ENCODE assay signal across 8 mouse cellular contexts in the genomic region with DNA sequence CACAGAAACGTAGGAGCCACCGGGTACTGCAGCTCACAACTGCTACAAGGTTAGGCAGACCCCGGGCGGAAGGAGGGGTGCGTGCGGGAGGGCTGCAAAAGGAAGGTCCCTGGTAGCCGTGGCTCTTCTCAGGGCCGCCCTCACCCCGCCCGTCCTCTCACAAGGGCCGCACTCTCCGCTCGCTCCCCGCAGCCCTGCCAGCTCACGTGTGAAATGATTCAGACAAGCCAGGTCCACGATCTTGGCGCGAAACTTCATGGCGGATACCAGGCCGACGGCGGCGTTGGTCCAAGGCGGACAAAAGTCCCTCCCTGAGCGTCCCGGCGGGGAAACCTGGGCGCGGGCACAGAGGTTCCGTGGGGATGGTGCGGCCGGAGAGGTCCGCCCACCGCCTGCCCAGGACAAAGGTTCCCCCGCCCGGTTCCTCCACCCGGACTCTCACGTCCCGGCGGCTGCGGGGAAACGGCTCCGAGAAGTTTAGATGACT. TPM values are rescaled to one million over a fixed set of nuclear protein-coding genes. Genes with fewer than 3 reads are reported as not detected.
DNase-seq lines count a peak whose midpoint lies in the region; ATAC-seq and TF ChIP-seq lines count a peak whose summit lies in the region.

A gene (minus strand): TSS at position 339 of the 487 bp plus-strand sequence.

- TF ChIP-seq POLR2A in limb, embryonic 14.5 days (IDR thresholded peaks at IDR 0.05; ENCODE audit: borderline replicate concordance, extremely low read depth, insufficient read depth, insufficient read length) = 0 out of 2 replicates have a peak, but pooled peaks have one; percentile 67

- ATAC-seq in embryonic facial prominence, embryonic 14.5 days (ENCODE audit: low read depth) = peak; percentile 95
- peak; percentile 92 for ATAC-seq in limb, embryonic 14.5 days (ENCODE audit: low FRiP score, low read depth)
- ATAC-seq in midbrain, postnatal 0 days (ENCODE audit: low FRiP score) = peak; percentile 93

- peaks cover 19% of the 10 kb centered on the region; the same call in 1 of the 2 replicates for H3K36me3 ChIP-seq in embryonic facial prominence, embryonic 14.5 days (ENCODE audit: control insufficient read depth, insufficient read depth, low read length)
- peaks cover 12% of the 10 kb centered on the region for H3K36me3 ChIP-seq in limb, embryonic 14.5 days (ENCODE audit: control insufficient read depth, insufficient read depth, low read length)
- no peaks in the 10 kb centered on the region for H3K36me3 ChIP-seq in midbrain, postnatal 0 days (ENCODE audit: insufficient read depth, low read length)

- peak within 1 kb of the TSS; percentile 89 for H3K9ac ChIP-seq in embryonic facial prominence, embryonic 14.5 days (ENCODE audit: low read depth, low read length)
- H3K9ac ChIP-seq in limb, embryonic 14.5 days (ENCODE audit: low read depth, low read length, severe bottlenecking) = peak within 1 kb of the TSS; percentile 80
- H3K9ac ChIP-seq in midbrain, postnatal 0 days (replicated peaks; ENCODE audit: low read length, poor library complexity, severe bottlenecking) = peak within 1 kb of the TSS; percentile 73

- peak within 1 kb of the TSS; percentile 85 for H3K4me2 ChIP-seq in embryonic facial prominence, embryonic 14.5 days (ENCODE audit: low read depth, low read length)
- H3K4me2 ChIP-seq in limb, embryonic 14.5 days (replicated peaks; ENCODE audit: low read depth, low read length, severe bottlenecking) = peak within 1 kb of the TSS; percentile 69
- peak within 1 kb of the TSS; percentile 77 for H3K4me2 ChIP-seq in midbrain, postnatal 0 days (ENCODE audit: low read depth, low read length, poor library complexity, severe bottlenecking)

- no peaks in the 10 kb centered on the region for H3K27me3 ChIP-seq in embryonic facial prominence, embryonic 14.5 days (replicated peaks; ENCODE audit: control insufficient read depth, insufficient read depth, low read length)
- no peaks in the 10 kb centered on the region for H3K27me3 ChIP-seq in limb, embryonic 14.5 days (ENCODE audit: control insufficient read depth, insufficient read depth, low read length)
- H3K27me3 ChIP-seq in midbrain, postnatal 0 days (ENCODE audit: insufficient read depth, low read length) = no peaks in the 10 kb centered on the region

- WGBS in embryonic facial prominence, embryonic 14.5 days = 0% methylated on average over 43 of the region's 43 CpGs
- under 1% methylated on average over 39 of the region's 43 CpGs for WGBS in limb, embryonic 14.5 days
- WGBS in midbrain, postnatal 0 days = under 1% methylated on average over 43 of the region's 43 CpGs

- TF ChIP-seq CTCF in midbrain, postnatal 0 days (IDR thresholded peaks at IDR 0.05) = no peak

- peak within 1 kb of the TSS; percentile 93 for H3K27ac ChIP-seq in embryonic facial prominence, embryonic 14.5 days (replicated peaks; ENCODE audit: low read depth, low read length)
- peak within 1 kb of the TSS; percentile 92 for H3K27ac ChIP-seq in limb, embryonic 14.5 days (replicated peaks; ENCODE audit: low read depth, low read length)
- H3K27ac ChIP-seq in midbrain, postnatal 0 days (ENCODE audit: low read depth, low read length) = peak within 1 kb of the TSS; percentile 74

- H3K4me1 ChIP-seq in embryonic facial prominence, embryonic 14.5 days (ENCODE audit: control insufficient read depth, insufficient read depth, low read length) = peaks cover 8% of the 10 kb centered on the region
- peaks cover 9% of the 10 kb centered on the region; the same call in 1 of the 2 replicates for H3K4me1 ChIP-seq in limb, embryonic 14.5 days (ENCODE audit: control insufficient read depth, insufficient read depth, low read length)
- peaks cover 3% of the 10 kb centered on the region; the same call in 1 of the 2 replicates for H3K4me1 ChIP-seq in midbrain, postnatal 0 days (ENCODE audit: insufficient read depth, low read length)

- peak within 1 kb of the TSS; percentile 73 for H3K4me3 ChIP-seq in embryonic facial prominence, embryonic 14.5 days (ENCODE audit: low read depth, low read length)
- H3K4me3 ChIP-seq in limb, embryonic 14.5 days (replicated peaks; ENCODE audit: low read length) = peak within 1 kb of the TSS; percentile 54
- H3K4me3 ChIP-seq in midbrain, postnatal 0 days (ENCODE audit: low read depth, low read length) = peak within 1 kb of the TSS; percentile 73

- peak; percentile 88 for DNase-seq in 3T3-L1 (ENCODE audit: low read depth, low spot score)
- DNase-seq in adrenal gland, postnatal 4 days (ENCODE audit: low spot score in 2 of 2) = peak; percentile 82 to 84
- DNase-seq in embryonic facial prominence, embryonic 14.5 days (ENCODE audit: low spot score) = peak; percentile 91
- DNase-seq in heart, adult 8-10 months (ENCODE audit: low spot score) = peak; percentile 85
- peak; percentile 92 for DNase-seq in kidney, adult 9 months
- DNase-seq in limb, embryonic 14.5 days (ENCODE audit: low spot score) = peak; percentile 74
- DNase-seq in midbrain, postnatal 0 days (ENCODE audit: low spot score) = peak; percentile 85
- peak; percentile 80 to 82 for DNase-seq in spleen, postnatal 14 days (ENCODE audit: low spot score in 2 of 2)

- no peaks in the 10 kb centered on the region for H3K9me3 ChIP-seq in embryonic facial prominence, embryonic 14.5 days (ENCODE audit: control insufficient read depth, low read length)
- no peaks in the 10 kb centered on the region for H3K9me3 ChIP-seq in limb, embryonic 14.5 days (ENCODE audit: control insufficient read depth, low read length)
- H3K9me3 ChIP-seq in midbrain, postnatal 0 days (ENCODE audit: low read length) = no peaks in the 10 kb centered on the region

RNA-seq across cellular contexts. Expression of the gene that starts here (rescaled TPM):
- 10 to 100 TPM; 14.1 to 17.7 TPM for total RNA-seq in adrenal gland, postnatal 4 days (2021)
- 11.8 and 13.5 TPM in 2 replicates for polyA plus RNA-seq in embryonic facial prominence, embryonic 14.5 days (2014; fragmentation: Nextera tagmentation; extraction: Ambion mirVana)
- total RNA-seq in heart, adult 8-10 months (2022) = 10 to 100 TPM in 3 of 4 experiments, 1 to 10 TPM in 1; 9.7 to 11.0 (median 10.6) TPM
- 17.0 and 18.4 TPM in 2 replicates for polyA plus RNA-seq in limb, embryonic 14.5 days (2012; rRNA removed)
- 11.9 and 13.7 TPM in 2 replicates for polyA plus RNA-seq in limb, embryonic 14.5 days (2014; fragmentation: Nextera tagmentation; extraction: Ambion mirVana)
- 17.0 and 18.9 TPM in 2 replicates for total RNA-seq in midbrain, postnatal 0 days (2014; rRNA removed)
- 7.2 and 8.7 TPM in 2 replicates for polyA plus RNA-seq in midbrain, postnatal 0 days (2015; fragmentation: Nextera tagmentation; extraction: Ambion mirVana)

Comparison
In these comparisons a context has a peak if more than half of its experiments do, and no peak if none do; other contexts are left out.
1. Peak in every context shown above with its lines: DNase-seq, ATAC-seq, H3K4me3 ChIP-seq and H3K27ac ChIP-seq.